Mouse (Mus musculus) liver, embryonic 14.5 days (tissue): Measurements from ENCODE around the gene Spesp1.

ENCODE experiments used
- CTCF ChIP-seq: IDR thresholded peaks from 2 replicates; pipeline ENCODE4 v1.5.1; 2016; ENCODE audit warnings: antibody characterized with exemption, low read depth, control low read depth
- EP300 ChIP-seq: IDR thresholded peaks from 2 replicates; pipeline ENCODE4 v1.6.1; 2016; ENCODE audit warnings: antibody characterized with exemption, low read depth

- TF ChIP-seq CTCF, result no peak
- TF ChIP-seq EP300, result no peak
Observed at GRCm38 (mm10) chr9:62235501-62235900, 46.5 kb downstream of the Spesp1 start.
